Mouse (Mus musculus) testis, adult 2 months (tissue): Measurements from ENCODE around the gene Sfswap.

ENCODE experiments used
- CTCF ChIP-seq: fragments of 200-500 bp; IDR thresholded peaks from 2 replicates; pipeline ENCODE4 v1.5.1; 2012; ENCODE audit warnings: low read depth, mild to moderate bottlenecking, inconsistent platforms, low read length, moderate library complexity; ENCODE audit not compliant: control insufficient read depth, insufficient read depth, insufficient replicate concordance
- POLR2A ChIP-seq: fragments of 200-500 bp; IDR thresholded peaks from 2 replicates; pipeline ENCODE4 v1.6.1; 2012; ENCODE audit warnings: low read depth, mild to moderate bottlenecking, inconsistent platforms, low read length, moderate library complexity; ENCODE audit not compliant: control insufficient read depth

DNA sequence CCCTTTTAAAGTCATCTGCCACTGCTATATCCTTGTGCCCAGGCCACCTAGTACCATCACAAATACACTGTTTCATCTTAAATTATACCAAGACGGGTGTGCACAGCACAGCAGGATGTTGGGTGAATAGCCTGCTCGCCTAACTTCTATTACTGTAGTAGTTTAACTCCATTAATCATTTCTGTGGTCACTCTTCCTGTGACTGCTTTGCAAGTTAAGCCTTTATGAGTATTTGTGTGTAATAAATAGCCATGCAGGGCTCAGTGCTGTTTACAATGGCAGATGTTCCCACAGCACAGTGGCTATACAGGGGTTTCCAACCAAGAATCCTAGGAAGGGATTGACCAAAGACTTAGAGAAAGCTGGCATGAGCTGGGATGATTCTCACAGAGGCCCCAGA is 34.0 kb downstream of the Sfswap start:
- no peak for TF ChIP-seq CTCF
- TF ChIP-seq POLR2A: no peak
